Mouse (Mus musculus) macrophage (primary cell): Measurements from ENCODE around the gene Mrpl24. TPM values are rescaled to one million over a fixed set of nuclear protein-coding genes. Genes with fewer than 3 reads are reported as not detected.

ENCODE experiments used
- H3K27ac ChIP-seq: fragments of 350-480 bp; formaldehyde crosslinking; 2 replicates; pipeline ENCODE4 v1.9.0; 2021
- H3K36me3 ChIP-seq: fragments of 350-480 bp; formaldehyde crosslinking; 2 replicates; pipeline ENCODE4 v1.9.0; 2021; ENCODE audit errors: inconsistent target
- H3K4me3 ChIP-seq: fragments of 350-480 bp; formaldehyde crosslinking; 2 replicates; pipeline ENCODE4 v1.9.0; 2021; ENCODE audit errors: inconsistent target
- H3K79me2 ChIP-seq: fragments of 350-480 bp; formaldehyde crosslinking; 2 replicates; pipeline ENCODE4 v1.9.0; 2021; ENCODE audit errors: inconsistent target
- WGBS: methylation state at CpG from one replicate; pipeline ENCODE4 v1.1.7; 2026; ENCODE audit warnings: inconsistent platforms; ENCODE audit not compliant: missing documents; 5-methylcytosine and 5-hydroxymethylcytosine counted together
- polyA plus RNA-seq: library from polyadenylated mRNA; stranded (reverse); fragments of 250-400 nt; gene quantifications from 3 replicates; pipeline ENCODE4 v1.2.4, GENCODE M21; 2018; ENCODE audit warnings: inconsistent platforms

Mrpl24 gene
- polyA plus RNA-seq, 1 experiment from 2014 or later = 59.3 TPM

GRCm38 (mm10) chr3:87970184-87970938, 51.1 kb downstream of the Mrpl24 start:
- H3K79me2 ChIP-seq = no peaks in the 10 kb centered on the region
- no peaks in the 10 kb centered on the region for H3K36me3 ChIP-seq
- H3K27ac ChIP-seq = no peak overlapping the region
- WGBS = 6% methylated on average over 20 of the region's 21 CpGs
- H3K4me3 ChIP-seq = peak overlapping the region; percentile 1; the same call in 1 of the 2 replicates

- Histone ChIP-seq H3K27ac (no peak within 1 kb of the TSS), H3K79me2 (no peaks in the 10 kb centered on the region), H3K36me3 (no peaks in the 10 kb centered on the region), H3K4me3 (peak within 1 kb of the TSS; percentile 1; the same call in 1 of the 2 replicates)
- WGBS = 2% methylated on average over 44 of the region's 44 CpGs
Observed at GRCm38 (mm10) chr3:87970939-87971488, 51.7 kb downstream of the Mrpl24 start, which contains the start of gene Nes. Gene Nes (plus strand): TSS chr3:87971078.

- Histone ChIP-seq H3K36me3 (no peaks in the 10 kb centered on the region), H3K79me2 (no peaks in the 10 kb centered on the region), H3K4me3 (no peak overlapping the region), H3K27ac (no peak overlapping the region)
- WGBS = 8% methylated on average over 55 of the region's 60 CpGs
Observed at GRCm38 (mm10) chr3:87971489-87972202, 52.3 kb downstream of the Mrpl24 start.

DNA sequence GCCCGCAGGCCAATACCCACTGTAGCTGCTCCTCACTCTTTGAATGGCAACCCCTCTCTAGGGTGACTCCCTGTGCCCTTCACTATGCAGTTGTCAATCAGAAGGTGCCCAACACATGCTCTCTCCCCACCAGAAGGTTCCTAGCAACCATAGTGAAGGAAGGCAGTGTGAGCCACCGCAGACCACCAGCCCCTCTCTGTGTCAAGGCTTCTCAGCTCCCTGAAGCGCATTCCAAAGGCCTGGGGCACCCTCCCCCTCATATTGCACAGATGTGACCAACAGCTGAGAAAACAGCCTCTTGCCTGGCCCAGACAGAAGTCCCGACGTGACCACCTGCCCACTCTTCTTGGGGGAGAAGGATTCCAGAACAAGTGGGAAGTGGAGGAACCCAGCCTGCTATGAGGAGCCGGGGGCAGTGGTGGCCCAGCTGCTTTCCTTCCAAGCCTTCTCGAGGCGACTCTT, 52.9 kb downstream of the Mrpl24 start:
- H3K36me3 ChIP-seq = no peaks in the 10 kb centered on the region
- H3K79me2 ChIP-seq = no peaks in the 10 kb centered on the region
- H3K27ac ChIP-seq = no peak overlapping the region
- H3K4me3 ChIP-seq = no peak overlapping the region
- 82% methylated on average over 6 of the region's 8 CpGs for WGBS

- WGBS = 79% methylated on average over 5 of the region's 5 CpGs
- H3K27ac ChIP-seq = no peak overlapping the region
- no peak overlapping the region for H3K4me3 ChIP-seq
- H3K79me2 ChIP-seq = no peaks in the 10 kb centered on the region
- H3K36me3 ChIP-seq = no peaks in the 10 kb centered on the region
Observed at GRCm38 (mm10) chr3:87972776-87973175, 53.5 kb downstream of the Mrpl24 start.

Other genes with a start within 250 kb of the Mrpl24 start
- 0.22 TPM in 1 of 3 replicates, not detected in the others for gene Lrrc71, start 170.9 kb upstream of the Mrpl24 start, polyA plus RNA-seq
- not detected in 3 replicates for gene Ntrk1, start 124.3 kb upstream of the Mrpl24 start, polyA plus RNA-seq
- gene Insrr, start 122.6 kb upstream of the Mrpl24 start, polyA plus RNA-seq = not detected in 3 replicates
- 0.07 to 0.30 TPM in 2 of 3 replicates, not detected in the other for gene Pear1, start 95.2 kb upstream of the Mrpl24 start, polyA plus RNA-seq
- gene Sh2d2a, start 72.8 kb upstream of the Mrpl24 start, polyA plus RNA-seq = not detected in 3 replicates
- 21.8 to 30.4 TPM (median 26.0 TPM) in 3 replicates for gene Prcc, start 33.9 kb upstream of the Mrpl24 start, polyA plus RNA-seq
- gene Hdgf, start 13.2 kb upstream of the Mrpl24 start, polyA plus RNA-seq = 101 to 165 TPM (median 143 TPM) in 3 replicates
- 14.0 to 16.8 TPM (median 14.2 TPM) in 3 replicates for gene Isg20l2, start 10.8 kb downstream of the Mrpl24 start, polyA plus RNA-seq
- gene Rrnad1, start 11.2 kb downstream of the Mrpl24 start, polyA plus RNA-seq = 6.4 to 10.6 TPM (median 7.0 TPM) in 3 replicates
- not detected in 3 replicates for gene Crabp2, start 29.2 kb downstream of the Mrpl24 start, polyA plus RNA-seq
- gene Nes, start 51.6 kb downstream of the Mrpl24 start, polyA plus RNA-seq = 0.35 to 2.8 TPM (median 2.5 TPM) in 3 replicates
- not detected in 3 replicates for gene Bcan, start 80.7 kb downstream of the Mrpl24 start, polyA plus RNA-seq
- gene Hapln2, start 108.1 kb downstream of the Mrpl24 start, polyA plus RNA-seq = not detected in 3 replicates
- 6.3 to 30.7 TPM (median 19.6 TPM) in 3 replicates for gene Gpatch4, start 123.6 kb downstream of the Mrpl24 start, polyA plus RNA-seq
- 66.0 to 99.6 TPM (median 82.3 TPM) in 3 replicates for gene Naxe, start 139.0 kb downstream of the Mrpl24 start, polyA plus RNA-seq
- not detected in 3 replicates for gene Ttc24, start 158.8 kb downstream of the Mrpl24 start, polyA plus RNA-seq
- 2.5 to 4.1 TPM (median 3.7 TPM) in 3 replicates for gene Iqgap3, start 162.5 kb downstream of the Mrpl24 start, polyA plus RNA-seq
- gene Mef2d, start 222.9 kb downstream of the Mrpl24 start, polyA plus RNA-seq = 37.8 to 68.1 TPM (median 46.3 TPM) in 3 replicates